Mouse (Mus musculus) brain, embryonic 14.5 days (tissue): ENCODE data around the gene Ano6.

Experiments
- CTCF ChIP-seq: fragments of 200-500 bp; IDR thresholded peaks from 2 replicates; pipeline ENCODE4 v1.5.1; 2012; ENCODE audit warnings: inconsistent platforms, mild to moderate bottlenecking, moderate library complexity, borderline replicate concordance; ENCODE audit not compliant: insufficient read depth, insufficient read length; ENCODE audit errors: extremely low read depth
- POLR2A ChIP-seq: fragments of 200-500 bp; IDR thresholded peaks from 2 replicates; pipeline ENCODE4 v1.6.1; 2012; ENCODE audit warnings: mild to moderate bottlenecking, inconsistent platforms, borderline replicate concordance; ENCODE audit not compliant: poor library complexity, insufficient read depth, insufficient read length, severe bottlenecking; ENCODE audit errors: extremely low read depth

- TF ChIP-seq CTCF (no peak), POLR2A (no peak)
Observed at GRCm38 (mm10) chr15:95830206-95830560, 39.5 kb downstream of the Ano6 start.
